Mouse (Mus musculus) myocyte (in vitro differentiated cells): Measurements from ENCODE around the gene Pcdh7. TPM values are rescaled to one million over a fixed set of nuclear protein-coding genes. Genes with fewer than 3 reads are reported as not detected.

Source experiments
- H3K27me3 ChIP-seq: one replicate; pipeline ENCODE4 v1.6.1; 2011; ENCODE audit not compliant: control insufficient read depth, insufficient read depth, insufficient read length
- H3K36me3 ChIP-seq: one replicate; pipeline ENCODE4 v1.6.1; 2011; ENCODE audit not compliant: control insufficient read depth, insufficient read depth
- H3K4me2 ChIP-seq: one replicate; pipeline ENCODE4 v1.6.1; 2011; ENCODE audit warnings: low read depth, control low read depth
- H3K4me3 ChIP-seq: one replicate; pipeline ENCODE4 v1.5.1; 2011; ENCODE audit warnings: mild to moderate bottlenecking, control low read depth, moderate library complexity
- H3K79me2 ChIP-seq: one replicate; pipeline ENCODE4 v1.6.1; 2011; ENCODE audit not compliant: control insufficient read depth, insufficient read depth
- H3ac ChIP-seq: one replicate; pipeline ENCODE4 v1.6.1; 2011; ENCODE audit not compliant: control insufficient read depth, insufficient read length
- CEBPB ChIP-seq: IDR thresholded peaks from 2 replicates; pipeline ENCODE4 v1.6.1; 2011; ENCODE audit warnings: mild to moderate bottlenecking, moderate library complexity; ENCODE audit not compliant: poor library complexity, insufficient read depth, severe bottlenecking
- E2F4 ChIP-seq: IDR thresholded peaks from one replicate; pipeline ENCODE4 v1.6.1; 2011; ENCODE audit warnings: mild to moderate bottlenecking, control low read depth, moderate library complexity; ENCODE audit not compliant: insufficient read depth
- MAX ChIP-seq: IDR thresholded peaks from one replicate; pipeline ENCODE4 v1.6.1; 2011; ENCODE audit warnings: low read depth, mild to moderate bottlenecking, control low read depth
- MYOD1 ChIP-seq, 3 experiments: IDR thresholded peaks; one replicate each; pipeline ENCODE4 v1.6.1; 2011; ENCODE audit warnings: control low read depth in 2 of 3, low read depth in 2 of 3, mild to moderate bottlenecking in 2 of 3, moderate library complexity in 1 of 3; ENCODE audit not compliant: insufficient read length in 2 of 3, control insufficient read depth in 1 of 3
- MYOG ChIP-seq, 3 experiments: IDR thresholded peaks; one replicate each; pipeline ENCODE4 v1.6.1; 2011; ENCODE audit warnings: control low read depth in 2 of 3, low read depth in 2 of 3, mild to moderate bottlenecking in 2 of 3; ENCODE audit not compliant: insufficient read length in 2 of 3, control insufficient read depth in 1 of 3, insufficient read depth in 1 of 3
- POLR2A ChIP-seq: IDR thresholded peaks from one replicate; pipeline ENCODE4 v1.6.1; 2011; ENCODE audit warnings: low read depth, mild to moderate bottlenecking, control low read depth, moderate library complexity; ENCODE audit not compliant: insufficient read length
- POLR2AphosphoS2 ChIP-seq: IDR thresholded peaks from one replicate; pipeline ENCODE4 v1.6.1; 2011; ENCODE audit warnings: low read depth, control low read depth; ENCODE audit not compliant: insufficient read length
- REST ChIP-seq: IDR thresholded peaks from one replicate; pipeline ENCODE4 v1.6.1; 2011; ENCODE audit warnings: mild to moderate bottlenecking, control low read depth, moderate library complexity; ENCODE audit not compliant: insufficient read depth, insufficient read length
- SRF ChIP-seq: IDR thresholded peaks from one replicate; pipeline ENCODE4 v1.6.1; 2011; ENCODE audit warnings: low read depth; ENCODE audit not compliant: control insufficient read depth, insufficient read length
- TCF12 ChIP-seq: IDR thresholded peaks from one replicate; pipeline ENCODE4 v1.6.1; 2011; ENCODE audit warnings: mild to moderate bottlenecking, control low read depth; ENCODE audit not compliant: poor library complexity, insufficient read depth, severe bottlenecking
- TCF3 ChIP-seq: IDR thresholded peaks from one replicate; pipeline ENCODE4 v1.6.1; 2011; ENCODE audit warnings: low read depth, control low read depth; ENCODE audit not compliant: insufficient read length
- USF1 ChIP-seq: IDR thresholded peaks from one replicate; pipeline ENCODE4 v1.6.1; 2011; ENCODE audit warnings: low read depth, mild to moderate bottlenecking, control low read depth, moderate library complexity
- polyA plus RNA-seq: library from polyadenylated mRNA; unstranded; fragments of >200 nt; fragmentation: generic; extraction: Trizol; gene quantifications from one replicate; pipeline ENCODE4 v1.2.1, GENCODE M21; 2012; ENCODE audit warnings: missing spikeins

The Pcdh7 gene
- polyA plus RNA-seq, 1 experiment, result 16.0 TPM

DNA sequence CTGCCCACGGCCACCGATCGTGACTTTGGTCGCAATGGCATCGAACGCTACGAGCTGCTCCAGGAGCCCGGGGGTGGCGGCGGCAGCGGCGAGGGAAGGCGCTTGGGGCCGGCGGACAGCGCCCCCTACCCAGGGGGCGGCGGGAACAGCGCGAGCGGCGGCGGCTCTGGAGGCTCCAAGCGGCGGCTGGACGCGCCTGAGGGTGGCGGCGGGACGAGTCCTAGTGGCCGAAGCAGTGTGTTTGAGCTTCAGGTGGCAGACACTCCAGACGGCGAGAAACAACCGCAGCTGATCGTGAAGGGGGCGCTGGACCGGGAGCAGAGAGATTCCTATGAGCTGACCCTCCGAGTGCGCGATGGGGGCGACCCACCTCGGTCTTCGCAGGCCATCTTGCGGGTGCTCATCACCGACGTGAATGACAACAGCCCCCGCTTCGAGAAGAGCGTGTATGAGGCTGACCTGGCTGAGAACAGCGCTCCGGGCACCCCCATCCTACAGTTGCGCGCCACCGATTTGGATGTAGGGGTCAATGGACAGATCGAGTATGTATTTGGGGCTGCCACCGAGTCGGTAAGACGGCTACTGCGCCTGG, 1.9 kb downstream of the Pcdh7 start:
- peaks cover 50% of the 10 kb centered on the region for H3K79me2 ChIP-seq
- H3K27me3 ChIP-seq, result no peaks in the 10 kb centered on the region
- peak overlapping the region; percentile 83 for H3K4me3 ChIP-seq
- H3K36me3 ChIP-seq, result no peaks in the 10 kb centered on the region
- peak overlapping the region; percentile 83 for H3K4me2 ChIP-seq
- H3ac ChIP-seq, result peak overlapping the region; percentile 50
- TF ChIP-seq POLR2A (peak; percentile 44), MYOD1 (IDR thresholded peaks at IDR 0.05; ENCODE audit: control insufficient read depth in 1 of 3, insufficient read length in 2 of 3, low read depth in 2 of 3) (no peak), MYOG (IDR thresholded peaks at IDR 0.05; ENCODE audit: control insufficient read depth in 1 of 3, insufficient read depth in 1 of 3, insufficient read length in 2 of 3, low read depth in 2 of 3) (peak in 1 of 3 experiments; percentile 38), E2F4 (peak; percentile 29)

DNA sequence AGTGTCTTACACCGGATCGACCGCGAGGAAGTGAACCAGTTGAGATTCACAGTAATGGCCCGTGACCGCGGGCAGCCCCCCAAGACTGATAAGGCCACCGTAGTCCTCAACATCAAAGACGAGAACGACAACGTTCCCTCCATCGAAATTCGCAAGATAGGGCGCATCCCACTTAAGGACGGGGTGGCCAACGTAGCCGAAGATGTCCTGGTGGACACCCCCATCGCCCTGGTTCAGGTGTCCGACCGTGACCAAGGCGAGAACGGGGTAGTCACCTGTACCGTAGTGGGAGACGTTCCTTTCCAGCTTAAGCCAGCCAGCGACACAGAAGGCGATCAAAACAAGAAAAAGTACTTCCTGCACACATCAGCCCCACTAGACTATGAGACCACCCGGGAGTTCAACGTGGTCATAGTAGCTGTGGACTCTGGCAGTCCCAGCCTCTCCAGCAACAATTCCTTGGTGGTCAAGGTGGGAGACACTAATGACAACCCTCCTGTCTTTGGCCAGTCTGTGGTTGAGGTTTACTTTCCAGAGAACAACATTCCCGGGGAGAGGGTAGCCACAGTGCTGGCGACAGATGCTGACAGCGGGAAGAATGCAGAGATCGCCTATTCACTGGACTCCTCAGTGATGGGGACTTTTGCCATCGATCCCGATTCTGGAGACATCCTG, 2.6 kb downstream of the Pcdh7 start:
- Histone ChIP-seq H3ac (peak overlapping the region; percentile 50), H3K4me3 (peak overlapping the region; percentile 83)
- TF ChIP-seq MYOD1 (IDR thresholded peaks at IDR 0.05; ENCODE audit: control insufficient read depth in 1 of 3, insufficient read length in 2 of 3, low read depth in 2 of 3), result peak in 1 of 3 experiments; percentile 2
- no peak for TF ChIP-seq TCF12

DNA sequence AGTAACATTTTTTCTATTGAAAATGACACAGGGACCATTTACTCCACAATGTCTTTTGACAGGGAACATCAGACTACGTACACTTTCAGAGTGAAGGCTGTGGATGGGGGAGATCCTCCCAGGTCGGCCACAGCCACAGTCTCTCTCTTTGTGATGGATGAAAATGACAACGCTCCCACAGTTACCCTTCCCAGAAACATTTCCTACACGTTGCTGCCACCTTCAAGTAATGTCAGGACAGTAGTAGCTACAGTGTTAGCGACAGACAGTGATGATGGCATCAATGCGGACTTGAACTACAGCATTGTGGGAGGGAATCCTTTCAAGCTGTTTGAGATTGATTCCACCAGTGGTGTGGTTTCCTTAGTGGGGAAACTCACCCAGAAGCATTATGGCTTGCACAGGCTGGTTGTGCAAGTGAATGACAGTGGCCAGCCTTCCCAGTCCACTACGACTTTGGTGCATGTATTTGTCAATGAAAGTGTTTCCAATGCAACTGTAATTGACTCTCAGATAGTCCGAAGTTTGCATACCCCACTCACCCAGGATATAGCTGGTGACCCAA, 3.5 kb downstream of the Pcdh7 start:
- Histone ChIP-seq H3K36me3 (no peaks in the 10 kb centered on the region), H3K27me3 (no peaks in the 10 kb centered on the region)

More for the DNA sequence above, 2.6 kb downstream of the Pcdh7 start:
- peaks cover 56% of the 10 kb centered on the region for H3K79me2 ChIP-seq
- H3K4me2 ChIP-seq, result peak overlapping the region; percentile 83
- H3K27me3 ChIP-seq, result no peaks in the 10 kb centered on the region
- no peaks in the 10 kb centered on the region for H3K36me3 ChIP-seq

DNA sequence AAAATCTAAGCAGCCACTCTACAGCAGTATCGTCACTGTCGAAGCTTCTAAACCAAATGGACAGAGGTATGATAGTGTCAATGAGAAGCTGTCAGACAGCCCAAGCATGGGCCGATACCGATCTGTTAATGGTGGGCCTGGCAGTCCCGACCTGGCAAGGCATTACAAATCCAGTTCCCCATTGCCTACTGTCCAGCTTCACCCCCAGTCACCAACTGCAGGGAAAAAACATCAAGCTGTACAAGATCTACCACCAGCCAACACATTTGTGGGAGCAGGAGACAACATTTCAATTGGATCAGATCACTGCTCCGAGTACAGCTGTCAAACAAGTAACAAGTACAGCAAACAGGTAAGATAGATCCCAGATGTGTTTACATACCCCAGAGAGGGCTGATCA, 4.2 kb downstream of the Pcdh7 start:
- Histone ChIP-seq H3K4me2 (peak overlapping the region; percentile 83), H3K36me3 (no peaks in the 10 kb centered on the region), H3K27me3 (no peaks in the 10 kb centered on the region), H3K79me2 (peaks cover 72% of the 10 kb centered on the region), H3K4me3 (peak overlapping the region; percentile 83), H3ac (no peak overlapping the region)
- TF ChIP-seq USF1, result no peak
- no peak for TF ChIP-seq MAX
- TF ChIP-seq CEBPB, result no peak
- no peak for TF ChIP-seq SRF
- TF ChIP-seq MYOG (IDR thresholded peaks at IDR 0.05; ENCODE audit: control insufficient read depth in 1 of 3, insufficient read depth in 1 of 3, insufficient read length in 2 of 3, low read depth in 2 of 3), result no peak

More for the DNA sequence above, 3.5 kb downstream of the Pcdh7 start:
- Histone ChIP-seq H3ac (no peak overlapping the region), H3K4me2 (peak overlapping the region; percentile 83), H3K4me3 (peak overlapping the region; percentile 83), H3K79me2 (peaks cover 65% of the 10 kb centered on the region)
- TF ChIP-seq POLR2AphosphoS2, result no peak
- no peak for TF ChIP-seq MYOG (IDR thresholded peaks at IDR 0.05; ENCODE audit: control insufficient read depth in 1 of 3, insufficient read depth in 1 of 3, insufficient read length in 2 of 3, low read depth in 2 of 3)
- TF ChIP-seq TCF3, result no peak
- TF ChIP-seq E2F4, result no peak
- no peak for TF ChIP-seq REST
- TF ChIP-seq USF1, result no peak
- no peak for TF ChIP-seq MYOD1 (IDR thresholded peaks at IDR 0.05; ENCODE audit: control insufficient read depth in 1 of 3, insufficient read length in 2 of 3, low read depth in 2 of 3)
- TF ChIP-seq POLR2A, result no peak
- TF ChIP-seq CEBPB, result no peak
- TF ChIP-seq MAX, result no peak
- no peak for TF ChIP-seq SRF
- TF ChIP-seq TCF12, result no peak

DNA sequence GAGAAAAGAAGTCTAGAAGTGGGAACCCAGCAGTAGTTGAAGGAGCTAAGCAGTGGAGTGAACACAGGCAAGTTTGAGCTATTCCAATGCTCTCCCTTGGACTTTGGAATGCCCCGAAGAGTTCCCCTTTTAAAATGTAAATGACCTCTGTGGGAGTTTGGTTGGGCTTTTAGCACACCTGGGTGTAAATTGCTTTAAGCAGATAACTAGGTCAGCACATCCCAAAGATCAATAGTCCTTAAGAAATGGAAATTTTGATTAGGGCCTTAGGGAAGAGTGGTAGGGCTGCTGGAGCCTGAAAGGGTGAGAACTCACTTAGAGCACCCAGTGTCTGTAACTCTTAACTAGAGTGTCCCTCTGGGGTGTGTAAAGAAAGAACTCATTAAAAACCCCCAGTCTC, 15.7 kb downstream of the Pcdh7 start:
- H3ac ChIP-seq, result no peak overlapping the region
- H3K27me3 ChIP-seq, result no peaks in the 10 kb centered on the region
- TF ChIP-seq SRF, result no peak
- TF ChIP-seq TCF3, result no peak
- no peak for TF ChIP-seq MYOD1 (IDR thresholded peaks at IDR 0.05; ENCODE audit: control insufficient read depth in 1 of 3, insufficient read length in 2 of 3, low read depth in 2 of 3)
- TF ChIP-seq REST, result no peak
- TF ChIP-seq MAX, result no peak
- TF ChIP-seq POLR2A, result no peak
- no peak for TF ChIP-seq E2F4
- TF ChIP-seq CEBPB, result no peak
- no peak for TF ChIP-seq TCF12
- TF ChIP-seq MYOG (IDR thresholded peaks at IDR 0.05; ENCODE audit: control insufficient read depth in 1 of 3, insufficient read depth in 1 of 3, insufficient read length in 2 of 3, low read depth in 2 of 3), result no peak
- no peak for TF ChIP-seq USF1
- no peak for TF ChIP-seq POLR2AphosphoS2
- no peaks in the 10 kb centered on the region for H3K36me3 ChIP-seq
- H3K4me2 ChIP-seq, result no peak overlapping the region
- H3K79me2 ChIP-seq, result no peaks in the 10 kb centered on the region
- no peak overlapping the region for H3K4me3 ChIP-seq
